Mouse (Mus musculus) hindbrain, embryonic 15.5 days (tissue): ENCODE results near the gene Ppp2r5c. TPM values are rescaled to one million over a fixed set of nuclear protein-coding genes. Genes with fewer than 3 reads are reported as not detected.

ENCODE experiments used
- ATAC-seq: fragments of 200-750 bp; cut with Nextera tagmentation; 2 replicates; pipeline ENCODE4 v1.8.0; 2017; ENCODE audit warnings: low read depth, moderate number of reproducible peaks, moderate TSS enrichment; ENCODE audit not compliant: low FRiP score
- H3K27ac ChIP-seq: fragments of 300-500 bp; sonication (generic); replicated peaks from 2 replicates; pipeline ENCODE4 v1.5.1; 2015; ENCODE audit warnings: mild to moderate bottlenecking, inconsistent platforms
- H3K27me3 ChIP-seq: fragments of 300-500 bp; sonication (generic); 2 replicates; pipeline ENCODE4 v1.6.1; 2015; ENCODE audit warnings: control low read depth, inconsistent platforms
- H3K36me3 ChIP-seq: fragments of 300-500 bp; sonication (generic); 2 replicates; pipeline ENCODE4 v1.6.1; 2015; ENCODE audit warnings: control low read depth, inconsistent platforms
- H3K4me1 ChIP-seq: fragments of 300-500 bp; sonication (generic); replicated peaks from 2 replicates; pipeline ENCODE4 v1.6.1; 2015; ENCODE audit warnings: control low read depth, inconsistent platforms
- H3K4me2 ChIP-seq: fragments of 300-500 bp; sonication (generic); 2 replicates; pipeline ENCODE4 v1.6.1; 2015; ENCODE audit warnings: moderate library complexity, mild to moderate bottlenecking, inconsistent platforms
- H3K4me3 ChIP-seq: fragments of 300-500 bp; sonication (generic); 2 replicates; pipeline ENCODE4 v1.5.1; 2015; ENCODE audit warnings: mild to moderate bottlenecking, inconsistent platforms
- H3K9ac ChIP-seq: fragments of 300-500 bp; sonication (generic); 2 replicates; pipeline ENCODE4 v1.6.1; 2015; ENCODE audit warnings: inconsistent platforms
- H3K9me3 ChIP-seq: fragments of 300-500 bp; sonication (generic); 2 replicates; pipeline ENCODE4 v1.6.1; 2016; ENCODE audit warnings: control low read depth, inconsistent platforms
- WGBS: fragments of 180-500 bp; shearing (Covaris S2); methylation state at CpG from one replicate; pipeline ENCODE4 v1.1.7; 2015; 5-methylcytosine and 5-hydroxymethylcytosine counted together
- polyA plus RNA-seq: library from polyadenylated mRNA; unstranded; fragments of >200 nt; fragmentation: Nextera tagmentation; extraction: Ambion mirVana; gene quantifications from 2 replicates; pipeline ENCODE4 v1.2.1, GENCODE M21; 2015

Gene Ppp2r5c
- polyA plus RNA-seq, 1 experiment from 2014 or later = 143 TPM

DNA sequence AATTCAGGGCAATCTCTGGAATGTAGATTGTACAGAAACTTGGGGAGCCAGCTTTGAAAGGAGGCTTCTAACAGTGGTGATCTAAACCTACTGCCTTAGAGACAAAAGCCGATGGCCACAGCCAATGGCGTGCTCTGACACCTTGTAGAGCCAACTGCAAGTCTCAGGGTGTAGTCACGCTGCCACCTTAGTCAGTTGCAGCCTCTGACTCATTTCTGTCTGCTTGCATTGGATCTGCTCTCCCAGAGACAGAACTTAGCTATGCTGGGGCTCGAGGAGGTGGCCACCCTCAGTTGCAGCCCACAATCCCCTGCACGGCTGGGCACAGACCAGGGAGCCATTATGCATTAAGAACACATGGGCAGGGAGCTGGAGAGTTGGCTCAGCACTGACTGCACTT is 106.4 kb downstream of the Ppp2r5c start:
- no peak for ATAC-seq
- no peak overlapping the region for H3K4me2 ChIP-seq
- H3K9ac ChIP-seq = no peak overlapping the region
- no peak overlapping the region for H3K27ac ChIP-seq
- no peaks in the 10 kb centered on the region for H3K9me3 ChIP-seq
- H3K27me3 ChIP-seq = no peaks in the 10 kb centered on the region
- WGBS = 95% methylated on average over 5 of the region's 5 CpGs
- H3K36me3 ChIP-seq = peaks cover 77% of the 10 kb centered on the region
- H3K4me1 ChIP-seq = no peaks in the 10 kb centered on the region
- H3K4me3 ChIP-seq = no peak overlapping the region

GRCm38 (mm10) chr12:110555536-110556240 is 108.8 kb downstream of the Ppp2r5c start:
- H3K9me3 ChIP-seq = no peaks in the 10 kb centered on the region
- H3K27me3 ChIP-seq = no peaks in the 10 kb centered on the region
- H3K4me3 ChIP-seq = no peak overlapping the region
- no peak for ATAC-seq
- 91% methylated on average over 21 of the region's 21 CpGs for WGBS
- no peaks in the 10 kb centered on the region for H3K4me1 ChIP-seq
- H3K4me2 ChIP-seq = no peak overlapping the region
- H3K9ac ChIP-seq = no peak overlapping the region
- H3K27ac ChIP-seq = no peak overlapping the region
- H3K36me3 ChIP-seq = peaks cover 75% of the 10 kb centered on the region

DNA sequence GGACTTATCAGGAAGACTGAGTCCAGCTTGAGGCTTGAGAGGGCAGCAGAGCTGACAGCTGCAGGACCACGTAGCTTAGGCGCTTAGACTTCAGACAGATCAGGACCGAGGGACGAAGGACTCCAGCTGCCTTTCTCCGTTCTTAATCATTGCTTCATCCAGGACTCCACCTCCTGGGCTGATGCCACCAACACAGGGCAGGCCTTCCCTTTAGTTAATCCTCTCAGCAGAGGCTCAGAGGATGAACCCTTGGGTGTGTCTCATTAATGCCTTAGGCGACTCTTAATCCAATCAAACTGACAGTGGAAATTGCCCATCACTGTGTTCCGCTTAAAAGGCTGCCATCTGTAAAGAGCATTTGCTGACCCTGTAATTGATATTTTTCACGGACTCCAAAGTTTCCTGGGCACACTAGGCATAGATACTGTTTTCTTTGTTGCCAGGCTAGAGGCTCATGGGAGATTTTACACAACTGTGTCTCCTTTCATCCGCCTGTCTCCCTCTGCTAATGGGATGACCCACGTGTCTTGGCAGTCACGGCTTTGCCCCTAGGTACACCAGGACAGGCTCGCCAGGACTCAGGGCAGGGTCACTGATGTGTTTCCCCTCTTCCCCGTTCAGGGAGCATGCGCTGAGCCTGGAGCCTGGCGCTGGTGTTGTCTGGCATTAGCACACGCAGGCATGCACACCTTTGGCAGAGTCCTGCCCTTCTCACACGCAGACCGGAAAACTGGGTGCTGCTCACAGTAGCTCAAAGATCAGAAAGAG is 110.1 kb downstream of the Ppp2r5c start:
- WGBS = 80% methylated on average over 18 of the region's 18 CpGs
- Histone ChIP-seq H3K4me2 (no peak overlapping the region), H3K36me3 (peaks cover 71% of the 10 kb centered on the region)

DNA sequence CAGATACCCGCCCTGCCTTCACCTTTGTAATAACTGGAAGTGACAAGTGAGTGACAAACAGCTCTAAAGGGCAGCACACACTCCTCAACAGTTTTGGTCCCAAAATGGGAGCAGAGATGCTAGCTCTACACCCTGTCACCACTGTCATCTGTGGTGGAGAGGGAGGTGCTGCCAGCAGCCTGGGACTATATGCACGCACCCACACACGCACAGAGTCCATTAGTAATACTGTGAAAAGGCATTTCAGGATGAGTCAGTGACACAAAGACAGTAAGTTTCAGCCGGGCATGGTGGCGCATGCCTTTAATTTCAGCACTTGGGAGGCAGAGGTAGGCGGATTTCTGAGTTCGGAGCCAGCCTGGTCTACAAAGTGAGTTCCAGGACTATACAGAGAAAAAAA is 111.3 kb downstream of the Ppp2r5c start:
- Histone ChIP-seq H3K27ac (no peak overlapping the region), H3K4me2 (no peak overlapping the region), H3K4me3 (no peak overlapping the region), H3K36me3 (peaks cover 70% of the 10 kb centered on the region), H3K9ac (no peak overlapping the region), H3K27me3 (no peaks in the 10 kb centered on the region), H3K9me3 (no peaks in the 10 kb centered on the region), H3K4me1 (no peaks in the 10 kb centered on the region)
- 98% methylated on average over 7 of the region's 7 CpGs for WGBS
- no peak for ATAC-seq

More for the DNA sequence above, 110.1 kb downstream of the Ppp2r5c start:
- ATAC-seq = no peak
- no peaks in the 10 kb centered on the region for H3K4me1 ChIP-seq
- no peaks in the 10 kb centered on the region for H3K9me3 ChIP-seq
- no peaks in the 10 kb centered on the region for H3K27me3 ChIP-seq
- H3K27ac ChIP-seq = no peak overlapping the region
- H3K4me3 ChIP-seq = no peak overlapping the region
- H3K9ac ChIP-seq = no peak overlapping the region

DNA sequence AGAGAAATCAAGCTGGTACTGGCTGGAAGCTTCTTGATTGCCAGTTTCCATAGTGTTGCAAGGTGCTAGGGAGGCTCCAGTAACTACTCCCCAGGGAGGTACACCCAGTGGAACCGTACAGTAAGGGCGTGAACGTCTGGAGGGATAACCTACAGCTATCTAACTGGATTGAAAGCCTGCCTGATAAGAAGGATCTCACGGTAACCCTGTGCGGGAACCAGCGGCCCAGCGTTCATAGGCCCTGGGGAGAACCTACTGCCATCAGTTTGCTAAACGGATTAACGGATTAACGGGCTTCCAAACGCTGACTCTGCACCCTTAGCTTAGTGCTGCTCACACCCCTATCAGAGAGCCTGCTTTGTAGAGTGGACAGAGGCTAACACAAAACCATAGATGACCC is 116.5 kb downstream of the Ppp2r5c start:
- Histone ChIP-seq H3K27ac (no peak overlapping the region), H3K9me3 (no peaks in the 10 kb centered on the region), H3K4me3 (no peak overlapping the region), H3K27me3 (no peaks in the 10 kb centered on the region), H3K4me1 (no peaks in the 10 kb centered on the region), H3K36me3 (peaks cover 44% of the 10 kb centered on the region), H3K9ac (no peak overlapping the region), H3K4me2 (no peak overlapping the region)
- WGBS = 88% methylated on average over 11 of the region's 11 CpGs
- peak; percentile 38; the same call in 1 of the 2 replicates for ATAC-seq

DNA sequence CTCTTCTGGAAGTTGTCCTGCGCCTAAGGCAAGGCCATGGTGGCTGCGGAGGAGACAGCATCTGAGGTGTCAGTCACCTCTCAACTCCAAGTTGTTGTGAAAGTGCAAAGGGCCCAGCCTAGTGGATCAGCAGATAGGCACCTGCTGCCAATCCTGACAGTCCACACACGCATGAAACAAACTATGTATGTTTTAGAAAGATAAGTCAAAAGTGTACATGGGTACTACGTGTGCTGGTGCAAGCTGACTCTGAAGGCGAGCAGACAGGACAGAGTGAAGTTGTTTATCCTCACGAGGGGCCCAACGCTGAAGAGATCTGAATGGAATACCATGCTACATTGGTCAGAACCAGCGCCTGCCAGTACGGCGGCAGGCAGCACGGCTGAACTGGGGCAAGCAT is 117.9 kb downstream of the Ppp2r5c start:
- H3K27ac ChIP-seq = no peak overlapping the region
- no peaks in the 10 kb centered on the region for H3K9me3 ChIP-seq
- peaks cover 50% of the 10 kb centered on the region for H3K36me3 ChIP-seq
- no peaks in the 10 kb centered on the region for H3K4me1 ChIP-seq
- H3K9ac ChIP-seq = no peak overlapping the region
- H3K27me3 ChIP-seq = no peaks in the 10 kb centered on the region
- ATAC-seq = no peak
- no peak overlapping the region for H3K4me2 ChIP-seq
- no peak overlapping the region for H3K4me3 ChIP-seq
- 94% methylated on average over 11 of the region's 11 CpGs for WGBS

GRCm38 (mm10) chr12:110566366-110566765 is 119.4 kb downstream of the Ppp2r5c start:
- Histone ChIP-seq H3K4me1 (no peaks in the 10 kb centered on the region), H3K27ac (no peak overlapping the region), H3K4me2 (no peak overlapping the region), H3K36me3 (peaks cover 59% of the 10 kb centered on the region), H3K4me3 (no peak overlapping the region), H3K9ac (no peak overlapping the region), H3K9me3 (no peaks in the 10 kb centered on the region), H3K27me3 (no peaks in the 10 kb centered on the region)
- ATAC-seq = no peak
- WGBS = 91% methylated on average over 9 of the region's 9 CpGs

DNA sequence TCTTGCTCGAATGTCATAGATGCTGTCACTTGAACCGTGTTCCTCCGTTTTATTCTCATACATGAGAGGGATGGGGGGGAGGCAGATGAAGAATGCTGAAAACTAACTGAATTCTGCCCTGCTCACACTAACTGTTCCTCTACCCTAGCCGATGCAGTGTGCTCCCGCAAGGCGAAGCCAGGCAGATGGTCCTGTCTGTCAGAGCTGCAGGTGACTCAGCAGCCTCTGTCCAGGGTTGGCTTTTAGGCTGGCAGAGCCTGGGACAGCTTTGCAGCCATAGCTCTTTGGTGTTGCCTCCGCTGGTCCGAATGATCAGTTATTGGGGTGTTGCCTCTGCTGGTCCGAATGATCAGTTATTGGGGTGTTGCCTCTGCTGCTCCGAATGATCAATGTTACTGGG is 124.1 kb downstream of the Ppp2r5c start:
- H3K9ac ChIP-seq = no peak overlapping the region
- WGBS = 96% methylated on average over 10 of the region's 10 CpGs
- no peaks in the 10 kb centered on the region for H3K27me3 ChIP-seq
- H3K4me3 ChIP-seq = no peak overlapping the region
- no peaks in the 10 kb centered on the region for H3K9me3 ChIP-seq
- no peak overlapping the region for H3K4me2 ChIP-seq
- H3K36me3 ChIP-seq = peaks cover 58% of the 10 kb centered on the region
- H3K27ac ChIP-seq = no peak overlapping the region
- H3K4me1 ChIP-seq = no peaks in the 10 kb centered on the region
- no peak for ATAC-seq

DNA sequence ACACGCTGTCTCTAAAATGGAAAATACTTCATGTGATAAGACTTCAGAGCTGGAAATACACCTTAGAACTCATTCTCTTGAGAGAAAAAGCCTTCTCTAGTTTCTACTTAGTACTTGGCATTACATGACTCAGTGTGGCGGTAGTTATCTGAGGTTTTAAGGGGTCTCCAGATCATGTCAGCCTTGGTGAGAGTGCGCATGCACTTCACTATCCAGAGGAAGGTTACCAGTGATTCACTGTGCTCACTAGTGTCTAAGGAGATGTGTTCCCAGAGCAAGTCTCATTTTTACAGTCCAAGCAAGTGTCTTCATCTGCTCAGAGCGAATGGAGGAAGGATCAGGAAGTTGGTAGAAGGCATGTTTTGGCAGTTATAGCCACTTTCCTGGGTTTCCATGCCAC is 125.4 kb downstream of the Ppp2r5c start:
- Histone ChIP-seq H3K9me3 (no peaks in the 10 kb centered on the region), H3K9ac (no peak overlapping the region), H3K4me1 (no peaks in the 10 kb centered on the region), H3K4me2 (no peak overlapping the region), H3K36me3 (peaks cover 52% of the 10 kb centered on the region), H3K4me3 (no peak overlapping the region), H3K27ac (no peak overlapping the region), H3K27me3 (no peaks in the 10 kb centered on the region)
- 99% methylated on average over 4 of the region's 4 CpGs for WGBS
- ATAC-seq = no peak

- H3K36me3 ChIP-seq = peaks cover 39% of the 10 kb centered on the region
Measured at GRCm38 (mm10) chr12:110573635-110574034, 126.7 kb downstream of the Ppp2r5c start.

DNA sequence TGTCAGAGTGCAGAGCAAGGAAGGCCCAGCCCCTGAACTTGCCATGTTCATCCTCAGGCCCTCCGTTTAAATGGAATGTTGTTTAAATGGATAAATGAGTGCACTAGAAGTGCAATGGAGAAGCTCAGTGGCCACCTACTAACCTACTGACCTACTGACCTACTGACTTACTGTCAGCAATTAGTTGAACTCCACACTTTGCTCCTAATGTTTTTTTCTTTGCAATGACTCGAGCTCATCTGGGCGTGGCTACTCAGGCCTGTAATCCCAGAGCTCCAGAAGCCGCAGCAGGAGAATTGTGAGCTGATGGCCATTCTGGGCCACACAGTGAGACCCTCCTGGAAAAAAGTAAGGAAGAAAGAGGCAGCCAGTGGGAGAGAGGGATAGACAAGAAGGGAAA is 129.0 kb downstream of the Ppp2r5c start:
- no peak overlapping the region for H3K4me2 ChIP-seq
- H3K9ac ChIP-seq = no peak overlapping the region
- ATAC-seq = no peak
- peaks cover 20% of the 10 kb centered on the region for H3K36me3 ChIP-seq
- no peaks in the 10 kb centered on the region for H3K9me3 ChIP-seq
- H3K4me3 ChIP-seq = no peak overlapping the region
- H3K27ac ChIP-seq = no peak overlapping the region
- H3K4me1 ChIP-seq = no peaks in the 10 kb centered on the region
- no peaks in the 10 kb centered on the region for H3K27me3 ChIP-seq
- 87% methylated on average over 4 of the region's 4 CpGs for WGBS

More at GRCm38 (mm10) chr12:110573635-110574034, 126.7 kb downstream of the Ppp2r5c start:
- Histone ChIP-seq H3K4me2 (no peak overlapping the region), H3K27me3 (no peaks in the 10 kb centered on the region), H3K9ac (no peak overlapping the region), H3K4me1 (no peaks in the 10 kb centered on the region), H3K9me3 (no peaks in the 10 kb centered on the region), H3K4me3 (no peak overlapping the region), H3K27ac (no peak overlapping the region)
- ATAC-seq = no peak
- 84% methylated on average over 8 of the region's 8 CpGs for WGBS

- H3K36me3 ChIP-seq = peaks cover 5% of the 10 kb centered on the region; the same call in 1 of the 2 replicates
- H3K27me3 ChIP-seq = no peaks in the 10 kb centered on the region
- H3K27ac ChIP-seq = no peak overlapping the region
- no peak overlapping the region for H3K4me3 ChIP-seq
- no peak for ATAC-seq
- WGBS = 89% methylated on average over 9 of the region's 9 CpGs
- no peaks in the 10 kb centered on the region for H3K9me3 ChIP-seq
- H3K9ac ChIP-seq = no peak overlapping the region
- H3K4me1 ChIP-seq = no peaks in the 10 kb centered on the region
- no peak overlapping the region for H3K4me2 ChIP-seq
Measured at GRCm38 (mm10) chr12:110578333-110578732, 131.4 kb downstream of the Ppp2r5c start.
